In genomic region chr7:44352750-44353600, GRCm38 (mm10) we compare ENCODE assay signal across 9 mouse cellular contexts. TPM values are rescaled to one million over a fixed set of nuclear protein-coding genes. Genes with fewer than 3 reads are reported as not detected.
A peak's percentile ranks its signal among the peaks of the same experiment; 100 is the strongest.
DNase-seq lines count a peak whose midpoint lies in the region; ATAC-seq and TF ChIP-seq lines count a peak whose summit lies in the region.
"Had no signal": no experiment of that assay in that cellular context is flagged by ENCODE, and none has a peak within 500 bp of the region (broad histone marks: within the 10 kb centered on the region; RNA-seq: fewer than 3 reads in every experiment).

No protein-coding gene starts in this region.

- no peak for TF ChIP-seq CTCF in kidney, postnatal 0 days (IDR thresholded peaks at IDR 0.05; ENCODE audit: low read depth)

- no peak overlapping the region for H3K27ac ChIP-seq in kidney, postnatal 0 days
- H3K27ac ChIP-seq in forebrain, embryonic 10.5 days: peak overlapping the region; percentile 4; the same call in 1 of the 2 replicates
- no peak overlapping the region for H3K27ac ChIP-seq in limb, embryonic 15.5 days

- 0 out of 2 replicates have a peak overlapping the region, but pooled peaks have one; percentile 14 for H3K4me3 ChIP-seq in kidney, postnatal 0 days (replicated peaks; ENCODE audit: low read depth, low read length)
- peak overlapping the region; percentile 47 for H3K4me3 ChIP-seq in forebrain, embryonic 10.5 days
- peak overlapping the region; percentile 23 for H3K4me3 ChIP-seq in limb, embryonic 15.5 days

- H3K9ac ChIP-seq in kidney, postnatal 0 days (ENCODE audit: low read depth, low read length): no peak overlapping the region
- H3K9ac ChIP-seq in limb, embryonic 15.5 days: no peak overlapping the region

- H3K27me3 ChIP-seq in kidney, postnatal 0 days (ENCODE audit: insufficient read depth, low read length): peaks cover 71% of the 10 kb centered on the region
- peaks cover 100% of the 10 kb centered on the region for H3K27me3 ChIP-seq in forebrain, embryonic 10.5 days (ENCODE audit: poor library complexity, severe bottlenecking)
- H3K27me3 ChIP-seq in limb, embryonic 15.5 days: peaks cover 88% of the 10 kb centered on the region

- no peaks in the 10 kb centered on the region for H3K36me3 ChIP-seq in kidney, postnatal 0 days (ENCODE audit: insufficient read depth, low read length)
- no peaks in the 10 kb centered on the region for H3K36me3 ChIP-seq in forebrain, embryonic 10.5 days (replicated peaks)
- H3K36me3 ChIP-seq in limb, embryonic 15.5 days: no peaks in the 10 kb centered on the region

- no peak; the same call in 1 of the 2 replicates for ATAC-seq in kidney, postnatal 0 days (replicated peaks; ENCODE audit: low FRiP score, low read depth)
- no peak for ATAC-seq in limb, embryonic 15.5 days (ENCODE audit: insufficient number of reproducible peaks, low FRiP score, low TSS enrichment, low read depth)

- DNase-seq in kidney, postnatal 0 days (ENCODE audit: low spot score): no peak
- no peak for DNase-seq in kidney, adult 8-10 months
- DNase-seq in ZHBTc4 (ENCODE audit: low read depth, low spot score): peak; percentile 32
- peak; percentile 31 for DNase-seq in forebrain, embryonic 10.5 days (ENCODE audit: extremely low spot score, low spot score)
- DNase-seq in gastrocnemius, postnatal 10 days: no peak
- no peak for DNase-seq in ovary, postnatal 14 days (ENCODE audit: low spot score)
- DNase-seq in lung, postnatal 14 days: no peak
- DNase-seq: adrenal gland, adult 8-10 months had no signal

- 0 out of 2 replicates have a peak overlapping the region, but pooled peaks have one; percentile 6 for H3K4me2 ChIP-seq in kidney, postnatal 0 days (ENCODE audit: low read length)
- peak overlapping the region; percentile 33 for H3K4me2 ChIP-seq in limb, embryonic 15.5 days

- H3K4me1 ChIP-seq in kidney, postnatal 0 days (replicated peaks; ENCODE audit: insufficient read depth, low read length): peaks cover 3% of the 10 kb centered on the region; the same call in 1 of the 2 replicates
- H3K4me1 ChIP-seq in forebrain, embryonic 10.5 days: peaks cover 85% of the 10 kb centered on the region
- H3K4me1 ChIP-seq in limb, embryonic 15.5 days: peaks cover 55% of the 10 kb centered on the region

- H3K9me3 ChIP-seq in kidney, postnatal 0 days (replicated peaks; ENCODE audit: low read length): no peaks in the 10 kb centered on the region
- H3K9me3 ChIP-seq in forebrain, embryonic 10.5 days: no peaks in the 10 kb centered on the region
- no peaks in the 10 kb centered on the region for H3K9me3 ChIP-seq in limb, embryonic 15.5 days

- WGBS in kidney, postnatal 0 days: 4% methylated on average over 65 of the region's 71 CpGs
- WGBS in forebrain, embryonic 10.5 days: 2% methylated on average over 71 of the region's 71 CpGs
- 2% methylated on average over 67 of the region's 71 CpGs for WGBS in limb, embryonic 15.5 days

RNA-seq across cellular contexts. Expression of gene Syt3, which starts 30.9 kb away (rescaled TPM):
- 3.3 and 3.5 TPM in 2 replicates for polyA plus RNA-seq in kidney, postnatal 0 days (2015; fragmentation: Nextera tagmentation; extraction: Ambion mirVana)
- polyA plus RNA-seq in forebrain, embryonic 10.5 days (2016; fragmentation: Nextera tagmentation; extraction: Ambion mirVana): 3.2 and 4.1 TPM in 2 replicates
- 2.2 and 3.2 TPM in 2 replicates for polyA plus RNA-seq in limb, embryonic 15.5 days (2015; fragmentation: Nextera tagmentation; extraction: Ambion mirVana)
- under 1 TPM; 0.38 to 0.41 TPM for total RNA-seq in gastrocnemius, postnatal 10 days (2021)

RNA-seq across cellular contexts. Expression of gene 1700008O03Rik, which starts 32.6 kb away (rescaled TPM):
- 1.3 and 1.4 TPM in 2 replicates for polyA plus RNA-seq in kidney, postnatal 0 days (2015; fragmentation: Nextera tagmentation; extraction: Ambion mirVana)
- polyA plus RNA-seq in forebrain, embryonic 10.5 days (2016; fragmentation: Nextera tagmentation; extraction: Ambion mirVana): 1.6 and 2.1 TPM in 2 replicates
- 0.43 and 0.58 TPM in 2 replicates for polyA plus RNA-seq in limb, embryonic 15.5 days (2015; fragmentation: Nextera tagmentation; extraction: Ambion mirVana)
- total RNA-seq in gastrocnemius, postnatal 10 days (2021): not detected

RNA-seq across cellular contexts. Expression of gene Shank1, which starts 42.9 kb away (rescaled TPM):
- polyA plus RNA-seq in kidney, postnatal 0 days (2015; fragmentation: Nextera tagmentation; extraction: Ambion mirVana): 0.68 and 1.1 TPM in 2 replicates
- 1.4 TPM in 2 replicates for polyA plus RNA-seq in forebrain, embryonic 10.5 days (2016; fragmentation: Nextera tagmentation; extraction: Ambion mirVana)
- polyA plus RNA-seq in limb, embryonic 15.5 days (2015; fragmentation: Nextera tagmentation; extraction: Ambion mirVana): 2.4 and 3.2 TPM in 2 replicates
- total RNA-seq in gastrocnemius, postnatal 10 days (2021): 1 to 10 TPM; 2.0 to 2.7 TPM

RNA-seq across cellular contexts. Expression of gene Clec11a, which starts 46.3 kb away (rescaled TPM):
- polyA plus RNA-seq in kidney, postnatal 0 days (2015; fragmentation: Nextera tagmentation; extraction: Ambion mirVana): 5.1 and 6.0 TPM in 2 replicates
- polyA plus RNA-seq in forebrain, embryonic 10.5 days (2016; fragmentation: Nextera tagmentation; extraction: Ambion mirVana): 2.5 and 2.9 TPM in 2 replicates
- polyA plus RNA-seq in limb, embryonic 15.5 days (2015; fragmentation: Nextera tagmentation; extraction: Ambion mirVana): 24.0 and 31.1 TPM in 2 replicates
- total RNA-seq in gastrocnemius, postnatal 10 days (2021): 1 to 10 TPM; 5.0 to 6.8 TPM

Comparison
In these comparisons a context has a peak if more than half of its experiments do, and no peak if none do; other contexts are left out.
1. DNase-seq: peak in ZHBTc4 (single experiment) and forebrain, embryonic 10.5 days (single experiment); none in kidney, postnatal 0 days (single experiment), kidney, adult 8-10 months (0 of 2), gastrocnemius, postnatal 10 days (single experiment), ovary, postnatal 14 days (single experiment) and lung, postnatal 14 days (single experiment).
2. Peak in every context shown above with its lines, with median percentiles within 50 percentile points of each other: H3K4me3 ChIP-seq.